Mouse (Mus musculus) C2C12 (cell line): ENCODE measurements around the gene Retreg3. TPM values are rescaled to one million over a fixed set of nuclear protein-coding genes. Genes with fewer than 3 reads are reported as not detected.

ENCODE experiments used
- H3K27me3 ChIP-seq: one replicate; pipeline ENCODE4 v1.6.1; 2011; ENCODE audit not compliant: control insufficient read depth, insufficient read depth, insufficient read length
- H3K36me3 ChIP-seq: one replicate; pipeline ENCODE4 v1.6.1; 2011; ENCODE audit not compliant: control insufficient read depth, insufficient read depth
- H3K4me3 ChIP-seq: one replicate; pipeline ENCODE4 v1.5.1; 2011; ENCODE audit warnings: mild to moderate bottlenecking, control low read depth; ENCODE audit not compliant: poor library complexity, insufficient read depth, severe bottlenecking
- H3K79me2 ChIP-seq: one replicate; pipeline ENCODE4 v1.6.1; 2011; ENCODE audit not compliant: control insufficient read depth, insufficient read depth
- H3K79me3 ChIP-seq: one replicate; pipeline ENCODE4 v1.6.1; 2011; ENCODE audit warnings: low read depth, control low read depth
- H3ac ChIP-seq: one replicate; pipeline ENCODE3; 2011; ENCODE audit warnings: low read depth; ENCODE audit not compliant: control insufficient read depth, insufficient read length
- CEBPB ChIP-seq: IDR thresholded peaks from one replicate; pipeline ENCODE4 v1.6.1; 2011; ENCODE audit warnings: low read depth, mild to moderate bottlenecking, control low read depth, moderate library complexity
- CTCF ChIP-seq: IDR thresholded peaks from one replicate; pipeline ENCODE4 v1.5.1; 2011; ENCODE audit not compliant: control insufficient read depth, insufficient read depth, insufficient read length
- FOSL1 ChIP-seq: IDR thresholded peaks from one replicate; pipeline ENCODE4 v1.8.0; 2011; ENCODE audit warnings: mild to moderate bottlenecking, low read length; ENCODE audit not compliant: poor library complexity, insufficient read depth, severe bottlenecking
- MAX ChIP-seq: IDR thresholded peaks from one replicate; pipeline ENCODE4 v1.6.1; 2011; ENCODE audit warnings: mild to moderate bottlenecking, control low read depth
- MYOD1 ChIP-seq: IDR thresholded peaks from one replicate; pipeline ENCODE4 v1.6.1; 2011; ENCODE audit warnings: low read depth; ENCODE audit not compliant: control insufficient read depth, insufficient read length
- MYOG ChIP-seq: IDR thresholded peaks from one replicate; pipeline ENCODE4 v1.6.1; 2011; ENCODE audit not compliant: control insufficient read depth, insufficient read length; ENCODE audit errors: extremely low read depth
- USF1 ChIP-seq: IDR thresholded peaks from one replicate; pipeline ENCODE4 v1.6.1; 2011; ENCODE audit warnings: low read depth, mild to moderate bottlenecking, control low read depth, moderate library complexity
- polyA plus RNA-seq: library from polyadenylated mRNA; unstranded; fragments of >200 nt; fragmentation: generic; extraction: Trizol; gene quantifications from one replicate; pipeline ENCODE4 v1.2.1, GENCODE M21; 2012; ENCODE audit warnings: missing spikeins

Retreg3 gene
- polyA plus RNA-seq, 1 experiment: 25.7 TPM

DNA sequence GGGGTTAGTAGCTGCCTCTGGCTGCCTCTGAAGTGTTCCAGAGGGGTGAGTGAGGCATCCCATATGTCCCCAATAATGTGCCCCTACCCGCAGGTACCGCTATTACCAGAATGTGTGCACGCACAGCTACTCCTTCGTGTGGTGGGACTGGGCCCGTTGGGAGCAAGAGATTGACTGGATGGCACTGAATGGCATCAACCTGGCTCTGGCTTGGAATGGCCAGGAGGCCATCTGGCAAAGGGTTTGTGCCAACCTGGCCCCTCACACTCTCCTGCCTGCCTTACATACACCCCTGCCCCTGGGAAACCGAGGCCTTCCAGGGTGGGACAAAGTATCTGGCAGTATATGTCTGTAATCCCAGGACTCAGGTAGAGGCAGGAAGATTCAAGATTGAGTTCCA is 48.7 kb downstream of the Retreg3 start:
- H3K27me3 ChIP-seq: no peaks in the 10 kb centered on the region
- H3K79me2 ChIP-seq: no peaks in the 10 kb centered on the region
- no peaks in the 10 kb centered on the region for H3K36me3 ChIP-seq
- H3K4me3 ChIP-seq: no peak overlapping the region
- no peak overlapping the region for H3ac ChIP-seq
- no peaks in the 10 kb centered on the region for H3K79me3 ChIP-seq
- TF ChIP-seq MAX (no peak), CEBPB (no peak), CTCF (no peak)

GRCm38 (mm10) chr11:101070189-101070527 is 49.5 kb downstream of the Retreg3 start:
- H3K79me2 ChIP-seq: no peaks in the 10 kb centered on the region
- no peaks in the 10 kb centered on the region for H3K36me3 ChIP-seq
- peak overlapping the region; percentile 72 for H3ac ChIP-seq
- H3K4me3 ChIP-seq: peak overlapping the region; percentile 60
- H3K79me3 ChIP-seq: no peaks in the 10 kb centered on the region
- H3K27me3 ChIP-seq: no peaks in the 10 kb centered on the region
- TF ChIP-seq FOSL1: no peak
- no peak for TF ChIP-seq MYOG
- no peak for TF ChIP-seq MAX
- no peak for TF ChIP-seq CTCF
- TF ChIP-seq CEBPB: no peak
- no peak for TF ChIP-seq MYOD1
- no peak for TF ChIP-seq USF1

GRCm38 (mm10) chr11:101069391-101070188 is 50.1 kb downstream of the Retreg3 start, which contains the start of gene Naglu:
TSS of gene Naglu (plus strand) at chr11:101070012.
- Histone ChIP-seq H3K27me3 (no peaks in the 10 kb centered on the region), H3ac (peak within 1 kb of the TSS; percentile 72), H3K36me3 (no peaks in the 10 kb centered on the region), H3K79me2 (no peaks in the 10 kb centered on the region), H3K79me3 (no peaks in the 10 kb centered on the region), H3K4me3 (peak within 1 kb of the TSS; percentile 60)
- no peak for TF ChIP-seq MYOG
- TF ChIP-seq CEBPB: no peak
- TF ChIP-seq MAX: peak; percentile 83
- TF ChIP-seq USF1: peak; percentile 97

GRCm38 (mm10) chr11:101066549-101067412 is 52.9 kb downstream of the Retreg3 start:
- TF ChIP-seq MAX (peak; percentile 55), FOSL1 (no peak), USF1 (peak; percentile 15), MYOD1 (no peak), CTCF (peak; percentile 80)
- no peaks in the 10 kb centered on the region for H3K79me3 ChIP-seq
- H3K36me3 ChIP-seq: no peaks in the 10 kb centered on the region
- H3K4me3 ChIP-seq: no peak overlapping the region
- no peak overlapping the region for H3ac ChIP-seq
- no peaks in the 10 kb centered on the region for H3K79me2 ChIP-seq
- H3K27me3 ChIP-seq: no peaks in the 10 kb centered on the region

DNA sequence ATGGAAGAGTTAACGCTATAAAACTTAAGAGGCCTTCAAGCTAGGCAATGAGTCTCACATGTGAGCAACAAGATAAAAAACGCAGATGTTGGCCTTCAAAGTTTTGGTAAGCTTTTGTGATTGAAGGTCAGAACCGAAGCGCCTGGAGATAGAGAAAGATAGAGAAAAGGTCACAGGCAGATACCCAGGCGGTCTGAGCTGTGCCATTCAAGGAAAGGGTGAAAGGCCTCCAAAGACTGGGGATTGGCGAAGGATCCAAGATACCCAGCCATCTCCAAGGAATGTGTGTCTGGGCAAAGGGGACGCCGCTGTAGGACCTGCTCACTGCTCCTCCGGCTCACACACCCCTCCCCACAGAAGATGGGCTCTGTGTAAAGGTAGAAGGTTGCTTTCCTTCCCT is 54.7 kb downstream of the Retreg3 start:
- Histone ChIP-seq H3K79me2 (no peaks in the 10 kb centered on the region), H3K27me3 (no peaks in the 10 kb centered on the region), H3K36me3 (no peaks in the 10 kb centered on the region), H3K79me3 (no peaks in the 10 kb centered on the region), H3K4me3 (no peak overlapping the region), H3ac (no peak overlapping the region)
- no peak for TF ChIP-seq FOSL1

- no peaks in the 10 kb centered on the region for H3K27me3 ChIP-seq
- no peak overlapping the region for H3ac ChIP-seq
- H3K4me3 ChIP-seq: no peak overlapping the region
- TF ChIP-seq FOSL1 (no peak), CEBPB (no peak), USF1 (no peak), MAX (no peak)
- H3K79me2 ChIP-seq: no peaks in the 10 kb centered on the region
- H3K79me3 ChIP-seq: no peaks in the 10 kb centered on the region
- H3K36me3 ChIP-seq: no peaks in the 10 kb centered on the region
Observed at GRCm38 (mm10) chr11:101064462-101064861, 55.2 kb downstream of the Retreg3 start.
